Mouse (Mus musculus): ENCODE data around the gene 1700030K09Rik. TPM values are rescaled to one million over a fixed set of nuclear protein-coding genes. Genes with fewer than 3 reads are reported as not detected.

Gene 1700030K09Rik
- total and polyA plus RNA-seq, 3 experiments: 8.4 to 10.3 TPM; not detected in 1

DNA sequence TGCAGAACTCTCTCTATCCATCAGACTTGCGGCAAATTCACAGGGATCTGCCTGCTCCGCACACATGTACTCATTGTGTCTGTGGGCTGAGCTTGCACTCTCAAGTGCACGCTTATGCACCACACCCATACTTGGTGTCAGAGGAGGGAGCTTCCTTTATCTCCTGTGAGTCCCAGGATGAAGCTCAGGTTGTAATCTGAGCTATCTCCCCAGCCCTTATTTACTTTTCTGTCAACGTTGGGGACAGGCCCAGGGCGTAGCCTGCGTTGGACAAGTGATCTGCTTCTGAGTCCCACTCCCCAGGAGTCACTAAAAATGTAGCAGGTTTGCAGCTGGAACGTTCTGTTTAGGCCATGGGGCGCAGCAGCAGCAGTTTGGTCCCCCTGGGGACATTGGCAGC, 7.8 kb downstream of the 1700030K09Rik start:
- H3K27me3 ChIP-seq (ENCODE audit: control insufficient read depth in 1 of 2, insufficient read depth in 2 of 2, low read length in 2 of 2): no peaks in the 10 kb centered on the region
- no peaks in the 10 kb centered on the region for H3K9me3 ChIP-seq (replicated peaks; ENCODE audit: insufficient read depth, low read length)
- H3K4me3 ChIP-seq (ENCODE audit: control insufficient read depth in 1 of 2, insufficient read depth in 1 of 2, low read depth in 2 of 2, low read length in 2 of 2): no peak overlapping the region
- H3K27ac ChIP-seq (ENCODE audit: control insufficient read depth, low read depth, low read length): no peak overlapping the region
- no peak overlapping the region for H3K9ac ChIP-seq (ENCODE audit: control insufficient read depth, low read depth, low read length, poor library complexity, severe bottlenecking)
- no peak for TF ChIP-seq BHLHE40 (IDR thresholded peaks at IDR 0.05; ENCODE audit: borderline replicate concordance, low read depth, low read length)
- TF ChIP-seq ELF1 (IDR thresholded peaks at IDR 0.05; ENCODE audit: low read depth, low read length): no peak
- no peak for TF ChIP-seq CHD2 (IDR thresholded peaks at IDR 0.05; ENCODE audit: low read length)
- no peak for TF ChIP-seq USF1 (IDR thresholded peaks at IDR 0.05; ENCODE audit: low read depth, low read length)
- TF ChIP-seq ZNF384 (IDR thresholded peaks at IDR 0.05; ENCODE audit: low read depth, low read length): no peak
- no peak for TF ChIP-seq CTCF (IDR thresholded peaks at IDR 0.05 in 2 of 3, conservative IDR thresholded peaks at IDR 0.05 in 1 of 3; ENCODE audit: control insufficient read depth in 1 of 3, insufficient read depth in 1 of 3, low read depth in 2 of 3, low read length in 3 of 3, poor library complexity in 1 of 3, severe bottlenecking in 1 of 3)
- TF ChIP-seq MYB (IDR thresholded peaks at IDR 0.05; ENCODE audit: low read depth, low read length): no peak
- TF ChIP-seq MYC (IDR thresholded peaks at IDR 0.05; ENCODE audit: low read depth, low read length): no peak
- no peak for TF ChIP-seq RAD21 (IDR thresholded peaks at IDR 0.05; ENCODE audit: low read depth, low read length)
- TF ChIP-seq EP300 (IDR thresholded peaks at IDR 0.05; ENCODE audit: low read depth in 1 of 2, low read length in 2 of 2): no peak
- TF ChIP-seq MAFK (IDR thresholded peaks at IDR 0.05; ENCODE audit: borderline replicate concordance, low read depth, low read length): no peak
- TF ChIP-seq ETS1 (IDR thresholded peaks at IDR 0.05; ENCODE audit: low read depth, low read length): no peak
- no peak for TF ChIP-seq KAT2A (conservative IDR thresholded peaks at IDR 0.05; ENCODE audit: low read depth, low read length)
- no peak for TF ChIP-seq TCF12 (IDR thresholded peaks at IDR 0.05; ENCODE audit: low read depth, low read length)
- no peak for TF ChIP-seq GABPA (IDR thresholded peaks at IDR 0.05; ENCODE audit: low read depth, low read length)
- TF ChIP-seq NELFE (IDR thresholded peaks at IDR 0.05; ENCODE audit: low read depth, low read length): no peak
- no peak for TF ChIP-seq MXI1 (IDR thresholded peaks at IDR 0.05; ENCODE audit: low read depth, low read length)
- no peak for TF ChIP-seq MAX (IDR thresholded peaks at IDR 0.05; ENCODE audit: low read length)
- no peak for TF ChIP-seq JUND (IDR thresholded peaks at IDR 0.05; ENCODE audit: low read depth, low read length)
- no peak for TF ChIP-seq POLR2AphosphoS5 (IDR thresholded peaks at IDR 0.05; ENCODE audit: borderline replicate concordance, low read depth, low read length)
- peaks cover 0 to 4% of the 10 kb centered on the region in 2 experiments; a peak in 1 of 4 replicates for H3K36me3 ChIP-seq (ENCODE audit: control insufficient read depth in 1 of 2, insufficient read depth in 2 of 2, low read length in 2 of 2)
- peaks cover 3% of the 10 kb centered on the region; the same call in 1 of the 2 replicates for H3K79me2 ChIP-seq (ENCODE audit: control insufficient read depth, insufficient read depth, low read length, poor library complexity)
- H3K4me1 ChIP-seq (ENCODE audit: control insufficient read depth in 1 of 2, insufficient read depth in 2 of 2, low read length in 2 of 2): no peaks in the 10 kb centered on the region
- no peak for DNase-seq (ENCODE audit: low read depth, low spot score)

DNA sequence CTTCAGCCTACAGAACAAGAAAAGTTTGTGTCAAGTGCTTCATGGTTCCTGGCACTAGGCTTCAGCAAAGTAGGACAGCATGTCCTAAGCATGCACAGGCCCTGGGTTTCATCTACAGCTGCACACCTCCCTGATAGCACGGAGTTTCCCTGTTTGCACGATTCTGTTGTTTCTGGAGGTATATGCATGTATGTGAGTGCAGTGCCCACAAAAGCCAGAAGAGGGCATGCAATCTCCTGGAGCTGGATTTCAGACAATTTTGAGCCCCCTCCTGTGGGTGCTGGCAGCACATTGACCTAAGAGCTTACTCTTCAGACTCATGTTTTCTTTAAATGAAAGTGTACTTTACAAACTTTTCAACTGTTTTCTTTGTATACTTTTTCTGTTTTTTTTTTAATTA, 10.2 kb downstream of the 1700030K09Rik start:
- Histone ChIP-seq H3K27me3 (ENCODE audit: control insufficient read depth in 1 of 2, insufficient read depth in 2 of 2, low read length in 2 of 2) (no peaks in the 10 kb centered on the region), H3K9ac (ENCODE audit: control insufficient read depth, low read depth, low read length, poor library complexity, severe bottlenecking) (no peak overlapping the region), H3K9me3 (replicated peaks; ENCODE audit: insufficient read depth, low read length) (no peaks in the 10 kb centered on the region), H3K79me2 (ENCODE audit: control insufficient read depth, insufficient read depth, low read length, poor library complexity) (no peaks in the 10 kb centered on the region), H3K4me1 (ENCODE audit: control insufficient read depth in 1 of 2, insufficient read depth in 2 of 2, low read length in 2 of 2) (no peaks in the 10 kb centered on the region), H3K27ac (ENCODE audit: control insufficient read depth, low read depth, low read length) (no peak overlapping the region), H3K36me3 (ENCODE audit: control insufficient read depth in 1 of 2, insufficient read depth in 2 of 2, low read length in 2 of 2) (peaks cover 0 to 4% of the 10 kb centered on the region in 2 experiments; a peak in 1 of 4 replicates), H3K4me3 (ENCODE audit: control insufficient read depth in 1 of 2, insufficient read depth in 1 of 2, low read depth in 2 of 2, low read length in 2 of 2) (no peak overlapping the region)
- no peak for TF ChIP-seq ZC3H11A (IDR thresholded peaks at IDR 0.05; ENCODE audit: low read depth, low read length)
- TF ChIP-seq GATA1 (IDR thresholded peaks at IDR 0.05; ENCODE audit: low read depth, low read length): no peak
- TF ChIP-seq SMC3 (IDR thresholded peaks at IDR 0.05; ENCODE audit: low read depth, low read length): 0 out of 2 replicates have a peak, but pooled peaks have one; percentile 3
- no peak for TF ChIP-seq CHD2 (IDR thresholded peaks at IDR 0.05; ENCODE audit: low read length)
- TF ChIP-seq MYB (IDR thresholded peaks at IDR 0.05; ENCODE audit: low read depth, low read length): no peak
- TF ChIP-seq CTCF (IDR thresholded peaks at IDR 0.05 in 2 of 3, conservative IDR thresholded peaks at IDR 0.05 in 1 of 3; ENCODE audit: control insufficient read depth in 1 of 3, insufficient read depth in 1 of 3, low read depth in 2 of 3, low read length in 3 of 3, poor library complexity in 1 of 3, severe bottlenecking in 1 of 3): peak in 2 of 3 experiments; percentile 13 to 29; a peak in 2 of 6 replicates
- TF ChIP-seq E2F4 (IDR thresholded peaks at IDR 0.05; ENCODE audit: borderline replicate concordance, low read depth, low read length): no peak
- no peak for TF ChIP-seq POLR2A (IDR thresholded peaks at IDR 0.05; ENCODE audit: control insufficient read depth in 1 of 2, insufficient read depth in 1 of 2, low read depth in 1 of 2, low read length in 2 of 2, poor library complexity in 1 of 2)
- TF ChIP-seq USF1 (IDR thresholded peaks at IDR 0.05; ENCODE audit: low read depth, low read length): no peak
- no peak for TF ChIP-seq POLR2AphosphoS2 (IDR thresholded peaks at IDR 0.05; ENCODE audit: low read length)
- TF ChIP-seq CHD1 (IDR thresholded peaks at IDR 0.05; ENCODE audit: low read depth, low read length): no peak
- no peak for TF ChIP-seq JUND (IDR thresholded peaks at IDR 0.05; ENCODE audit: low read depth, low read length)
- TF ChIP-seq MAZ (IDR thresholded peaks at IDR 0.05; ENCODE audit: low read depth, low read length): no peak
- no peak for TF ChIP-seq MAFK (IDR thresholded peaks at IDR 0.05; ENCODE audit: borderline replicate concordance, low read depth, low read length)
- no peak for TF ChIP-seq KAT2A (conservative IDR thresholded peaks at IDR 0.05; ENCODE audit: low read depth, low read length)
- DNase-seq (ENCODE audit: low read depth, low spot score): no peak

Measured in MEL (cell line).